Comparison of ENCODE assay signal across 19 mouse cellular contexts in genomic region chr10:68320986-68321385, GRCm38 (mm10).
"Had no signal": no experiment of that assay in that cellular context is flagged by ENCODE, and none has a peak within 500 bp of the region (broad histone marks: within the 10 kb centered on the region; RNA-seq: fewer than 3 reads in every experiment).

No protein-coding gene starts in this region.

- H3K4me3 ChIP-seq: megakaryocyte, embryonic 14.5 days; midbrain, embryonic 13.5 days; midbrain, embryonic 15.5 days; neural tube, embryonic 13.5 days; neural tube, embryonic 15.5 days had no signal

- H3K27me3 ChIP-seq: megakaryocyte, embryonic 14.5 days; midbrain, embryonic 13.5 days; midbrain, embryonic 15.5 days; neural tube, embryonic 13.5 days; neural tube, embryonic 15.5 days had no signal

- H3K27ac ChIP-seq: liver, embryonic 14.5 days; macrophage; midbrain, embryonic 13.5 days; midbrain, embryonic 15.5 days; neural tube, embryonic 13.5 days; neural tube, embryonic 15.5 days had no signal

- H3K4me1 ChIP-seq: midbrain, embryonic 13.5 days; neural tube, embryonic 13.5 days; neural tube, embryonic 15.5 days had no signal

- H3K36me3 ChIP-seq: midbrain, embryonic 13.5 days; midbrain, embryonic 15.5 days; neural tube, embryonic 13.5 days; neural tube, embryonic 15.5 days had no signal

- H3K9ac ChIP-seq: liver, embryonic 14.5 days; lung, embryonic 14.5 days; midbrain, embryonic 13.5 days; midbrain, embryonic 15.5 days; neural tube, embryonic 13.5 days; neural tube, embryonic 15.5 days had no signal

- DNase-seq: lung, adult 18-20 months; lung, embryonic 14.5 days; lung, postnatal 14 days; lung, postnatal 36 days; retina, postnatal 1 day; right cerebral cortex, adult 18-20 months; right cerebral cortex, postnatal 25 days; right cerebral cortex, postnatal 4 days; spleen, adult 18-20 months; thymus, adult 18-20 months; thymus, postnatal 25 days; thymus, postnatal 4 days had no signal

- H3K9me3 ChIP-seq: midbrain, embryonic 13.5 days; midbrain, embryonic 15.5 days; neural tube, embryonic 13.5 days; neural tube, embryonic 15.5 days had no signal
